Mouse (Mus musculus) thymus, postnatal 25 days (tissue): ENCODE measurements around the gene Cant1.

Source experiments
- DNase-seq: peaks from one replicate; pipeline ENCODE4 v3.0.0; 2022

Gene Cant1

GRCm38 (mm10) chr11:118369251-118369650, 49.6 kb downstream of the Cant1 start:
- DNase-seq: no peak

- peak; percentile 56 for DNase-seq
Measured at GRCm38 (mm10) chr11:118368330-118368729, 50.6 kb downstream of the Cant1 start.

GRCm38 (mm10) chr11:118366559-118366958, 52.3 kb downstream of the Cant1 start:
- no peak for DNase-seq

GRCm38 (mm10) chr11:118366108-118366507, 52.8 kb downstream of the Cant1 start:
- no peak for DNase-seq

GRCm38 (mm10) chr11:118365171-118365570, 53.7 kb downstream of the Cant1 start:
- DNase-seq: no peak

- DNase-seq: no peak
Measured at GRCm38 (mm10) chr11:118364021-118364420, 54.9 kb downstream of the Cant1 start.

- no peak for DNase-seq
Measured at GRCm38 (mm10) chr11:118362971-118363518, 55.8 kb downstream of the Cant1 start.

- no peak for DNase-seq
Measured at GRCm38 (mm10) chr11:118362501-118362900, 56.4 kb downstream of the Cant1 start.

GRCm38 (mm10) chr11:118360907-118361341, 58.0 kb downstream of the Cant1 start:
- DNase-seq: no peak

GRCm38 (mm10) chr11:118360491-118360890, 58.4 kb downstream of the Cant1 start:
- no peak for DNase-seq
